Mouse (Mus musculus): ENCODE measurements around the gene Gatb. TPM values are rescaled to one million over a fixed set of nuclear protein-coding genes. Genes with fewer than 3 reads are reported as not detected.

Gene Gatb
- total and polyA plus RNA-seq, 2 experiments from 2014 or later, result 21.1 to 62.9 TPM

DNA sequence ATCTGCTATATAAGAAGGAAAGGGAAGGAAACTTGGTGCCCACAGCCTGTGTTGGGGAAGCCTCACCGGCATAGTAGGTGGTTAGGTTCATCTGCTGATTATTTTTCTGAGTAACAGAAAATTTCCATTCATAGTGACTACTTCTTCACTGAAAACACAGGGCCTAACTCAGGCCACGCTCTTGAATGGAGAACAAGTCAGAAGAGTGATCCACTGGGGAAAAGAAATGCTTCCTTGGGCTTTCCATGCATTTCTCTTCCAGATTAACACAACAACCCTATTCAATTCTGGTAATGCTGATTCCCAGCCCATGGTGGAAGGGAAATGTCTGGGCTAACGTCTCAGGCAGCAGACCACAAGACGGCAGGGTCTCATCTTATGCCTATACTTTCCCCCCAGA is 124.6 kb downstream of the Gatb start:
- Histone ChIP-seq H3K27ac (ENCODE audit: low read depth, low read length) (no peak overlapping the region), H3K9me3 (ENCODE audit: low read length) (no peaks in the 10 kb centered on the region), H3K4me2 (ENCODE audit: low read depth) (no peak overlapping the region), H3K9ac (no peak overlapping the region), H3K4me1 (ENCODE audit: insufficient read depth) (no peaks in the 10 kb centered on the region), H3K36me3 (ENCODE audit: insufficient read depth) (no peaks in the 10 kb centered on the region), H3K4me3 (ENCODE audit: low read depth, low read length) (no peak overlapping the region), H3K27me3 (ENCODE audit: insufficient read depth, low read length) (no peaks in the 10 kb centered on the region)
- no peak for TF ChIP-seq CTCF (IDR thresholded peaks at IDR 0.05; ENCODE audit: low read depth)
- no peak for DNase-seq
- WGBS, result 83% methylated on average over 4 of the region's 4 CpGs
- no peak for ATAC-seq

DNA sequence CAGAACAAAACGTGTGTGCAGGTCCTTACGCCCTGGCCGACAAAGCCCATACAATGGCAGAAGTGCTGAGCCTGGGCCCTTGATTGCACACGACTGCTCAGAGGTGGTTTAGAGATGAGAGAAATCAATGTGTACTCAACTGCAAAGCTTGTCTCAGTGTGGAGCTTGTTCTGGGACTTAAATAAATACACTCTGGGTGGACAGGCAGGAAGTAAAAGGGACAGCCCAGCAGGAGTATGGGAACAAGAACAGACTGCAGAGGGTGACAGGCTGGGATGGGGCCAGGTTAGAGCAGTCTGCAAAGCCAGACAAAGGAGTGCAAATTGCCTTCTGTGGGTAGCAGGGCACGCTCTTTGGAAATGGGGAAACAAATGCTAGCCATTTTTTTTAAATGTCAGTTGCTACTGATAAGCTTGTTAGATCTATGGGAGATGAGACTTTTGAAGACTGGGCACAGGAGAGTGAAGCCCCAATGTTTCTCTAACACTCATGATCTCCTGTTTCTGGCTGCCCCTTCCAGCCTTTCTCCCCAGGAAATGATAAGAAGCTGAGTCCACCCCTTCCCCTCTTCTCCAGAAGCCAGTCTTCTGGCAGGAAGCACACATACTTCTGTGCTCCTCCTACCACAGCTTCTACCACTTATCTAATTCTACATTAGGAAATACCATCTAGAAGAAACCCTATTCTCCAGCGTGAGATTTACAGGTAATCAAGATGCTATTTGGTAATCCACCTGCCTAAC is 129.4 kb downstream of the Gatb start:
- H3K4me1 ChIP-seq (ENCODE audit: insufficient read depth), result no peaks in the 10 kb centered on the region
- peak; percentile 8 for DNase-seq
- TF ChIP-seq CTCF (IDR thresholded peaks at IDR 0.05; ENCODE audit: low read depth), result no peak
- H3K27me3 ChIP-seq (ENCODE audit: insufficient read depth, low read length), result no peaks in the 10 kb centered on the region
- no peaks in the 10 kb centered on the region for H3K36me3 ChIP-seq (ENCODE audit: insufficient read depth)
- WGBS, result 46% methylated on average over 6 of the region's 6 CpGs
- no peak overlapping the region for H3K9ac ChIP-seq
- H3K4me2 ChIP-seq (ENCODE audit: low read depth), result no peak overlapping the region
- H3K27ac ChIP-seq (ENCODE audit: low read depth, low read length), result no peak overlapping the region
- H3K9me3 ChIP-seq (ENCODE audit: low read length), result no peaks in the 10 kb centered on the region
- H3K4me3 ChIP-seq (ENCODE audit: low read depth, low read length), result no peak overlapping the region
- peak; percentile 51 for ATAC-seq

Other genes with a start within 250 kb of the Gatb start
- gene Fam160a1, start 243.2 kb downstream of the Gatb start, total RNA-seq (2014; rRNA removed), result 2.6 and 2.8 TPM in 2 replicates
- 0.57 and 0.67 TPM in 2 replicates for gene Fam160a1, start 243.2 kb downstream of the Gatb start, polyA plus RNA-seq (2015; fragmentation: Nextera tagmentation; extraction: Ambion mirVana)